19 mouse cellular contexts compared by ENCODE assay signal in genomic region chr10:38887896-38888295, GRCm38 (mm10).
DNase-seq lines count a peak whose midpoint lies in the region; ATAC-seq and TF ChIP-seq lines count a peak whose summit lies in the region.
"Had no signal": no experiment of that assay in that cellular context is flagged by ENCODE, and none has a peak within 500 bp of the region (broad histone marks: within the 10 kb centered on the region; RNA-seq: fewer than 3 reads in every experiment).

No protein-coding gene starts in this region.

- H3K9ac ChIP-seq in heart, embryonic 16.5 days (ENCODE audit: low read length) = no peak overlapping the region
- H3K9ac ChIP-seq: forebrain, embryonic 13.5 days; hindbrain, embryonic 12.5 days; limb, embryonic 15.5 days; liver, embryonic 15.5 days had no signal

- no peaks in the 10 kb centered on the region for H3K36me3 ChIP-seq in heart, embryonic 16.5 days (ENCODE audit: control insufficient read depth, insufficient read depth)
- H3K36me3 ChIP-seq: hindbrain, embryonic 12.5 days; limb, embryonic 15.5 days; liver, embryonic 15.5 days had no signal

- 43% methylated on average over 9 of the region's 9 CpGs for WGBS in heart, embryonic 16.5 days

- no peak overlapping the region for H3K4me2 ChIP-seq in heart, embryonic 16.5 days (ENCODE audit: low read depth, low read length)
- H3K4me2 ChIP-seq: forebrain, embryonic 13.5 days; hindbrain, embryonic 12.5 days; limb, embryonic 15.5 days; liver, embryonic 15.5 days; midbrain, embryonic 11.5 days had no signal

- no peak overlapping the region for H3K27ac ChIP-seq in left cerebral cortex, adult 2 months
- no peak overlapping the region for H3K27ac ChIP-seq in heart, embryonic 16.5 days (ENCODE audit: low read length)
- H3K27ac ChIP-seq: forebrain, embryonic 13.5 days; hindbrain, embryonic 12.5 days; limb, embryonic 15.5 days; liver, embryonic 15.5 days had no signal

- H3K9me3 ChIP-seq in heart, embryonic 16.5 days (replicated peaks; ENCODE audit: control insufficient read depth, low read length) = no peaks in the 10 kb centered on the region
- H3K9me3 ChIP-seq: forebrain, embryonic 13.5 days; hindbrain, embryonic 12.5 days; limb, embryonic 15.5 days; liver, embryonic 15.5 days had no signal

- no peaks in the 10 kb centered on the region for H3K27me3 ChIP-seq in heart, embryonic 16.5 days (ENCODE audit: control insufficient read depth, insufficient read depth, low read length)
- H3K27me3 ChIP-seq: forebrain, embryonic 13.5 days; hindbrain, embryonic 12.5 days; limb, embryonic 15.5 days; liver, embryonic 15.5 days had no signal

- no peak overlapping the region for H3K4me3 ChIP-seq in left cerebral cortex, adult 2 months
- H3K4me3 ChIP-seq in heart, embryonic 16.5 days (ENCODE audit: low read length) = no peak overlapping the region
- H3K4me3 ChIP-seq: forebrain, embryonic 13.5 days; hindbrain, embryonic 12.5 days; limb, embryonic 15.5 days; liver, embryonic 15.5 days had no signal

- peak; percentile 57 for ATAC-seq in frontal cortex, adult (ENCODE audit: low TSS enrichment)
- peak; percentile 81 for ATAC-seq in heart, embryonic 16.5 days (replicated peaks; ENCODE audit: extremely low read depth, insufficient read depth, low FRiP score)
- ATAC-seq: CD4-positive, CD25-positive, alpha-beta regulatory T cell, adult 4 months; forebrain, embryonic 13.5 days; intestine, postnatal 0 days had no signal

- peak; percentile 4; the same call in 1 of the 2 replicates for TF ChIP-seq CTCF in left cerebral cortex, adult 2 months (IDR thresholded peaks at IDR 0.05)

- no peak for DNase-seq in frontal cortex, adult 2 months (ENCODE audit: extremely low spot score in 1 of 2, low spot score in 1 of 2)
- no peak for DNase-seq in left cerebral cortex, adult 2 months (ENCODE audit: extremely low spot score in 1 of 2, low spot score in 2 of 2)
- no peak for DNase-seq in left cerebral cortex, adult 8-10 months (ENCODE audit: low spot score in 2 of 2)
- DNase-seq in R1 (ENCODE audit: low read depth, low spot score) (peak; percentile 17), liver (no peak)
- DNase-seq in gastrocnemius, postnatal 10 days = no peak
- DNase-seq: cerebellum, adult 2 months; cerebellum, postnatal 25 days; kidney, postnatal 25 days; left cerebral cortex, postnatal 4 days had no signal

- peaks cover 2% of the 10 kb centered on the region; the same call in 1 of the 2 replicates for H3K4me1 ChIP-seq in heart, embryonic 16.5 days (ENCODE audit: control insufficient read depth, insufficient read depth, low read length)
- H3K4me1 ChIP-seq: forebrain, embryonic 13.5 days; hindbrain, embryonic 12.5 days; limb, embryonic 15.5 days; liver, embryonic 15.5 days had no signal

- intact Hi-C loops in left cerebral cortex, adult 2 months (cut with DNase I) = no loop called here
